Mouse (Mus musculus) hindlimb bud, embryonic 11.5 days (tissue): Measurements from ENCODE around the gene Rnf121.
"Not testable (repeated sequence)": the region's sequence is repeated elsewhere in the genome, so short reads cannot be mapped to it uniquely, and the experiment has no call there.

Source experiments
- DNase-seq: peaks from one replicate; pipeline ENCODE4 v3.0.0-alpha.2; 2012; ENCODE audit warnings: low read depth, low spot score; ENCODE audit errors: extremely low spot score

Gene Rnf121

DNA sequence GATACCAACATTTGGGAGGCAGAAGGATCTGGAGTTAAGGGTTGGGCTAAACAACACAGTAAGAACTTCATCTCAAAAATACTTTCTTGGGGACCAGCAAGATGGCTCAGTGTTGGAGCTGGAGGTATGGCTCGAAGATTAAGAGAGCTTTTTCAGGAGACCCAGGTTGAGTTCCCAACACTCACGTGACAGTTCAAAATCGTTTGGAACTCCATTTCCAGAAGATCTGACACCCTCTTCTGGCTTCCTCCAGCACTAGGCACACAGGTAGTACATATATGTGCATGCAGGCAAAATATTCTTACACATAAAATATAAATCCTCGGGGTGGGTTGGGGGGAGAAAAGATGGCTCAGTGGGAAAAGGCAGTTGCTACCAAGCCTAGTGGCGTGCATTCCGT lies 1.1 kb upstream of the Rnf121 start:
- no peak for DNase-seq

DNA sequence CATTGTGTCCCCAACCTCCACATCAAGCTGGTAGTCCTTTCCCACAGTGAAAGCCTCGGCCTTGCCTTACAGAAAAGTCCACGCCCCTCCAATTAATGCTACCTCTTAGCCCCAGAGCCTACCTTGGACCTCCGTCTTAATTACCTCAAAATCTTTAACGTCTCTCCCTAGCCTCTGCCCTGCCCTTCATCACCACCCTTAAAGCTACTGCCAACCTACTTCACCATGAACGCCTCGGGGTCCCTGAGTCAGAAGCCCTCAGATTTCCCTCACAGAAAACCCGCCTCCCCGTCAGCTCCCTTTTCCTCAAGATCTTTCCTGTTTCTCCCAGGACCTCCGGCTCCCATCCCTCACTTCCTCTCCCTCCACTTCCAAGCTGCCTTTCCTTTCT lies 619 bp downstream of the Rnf121 start:
- DNase-seq: no peak

DNA sequence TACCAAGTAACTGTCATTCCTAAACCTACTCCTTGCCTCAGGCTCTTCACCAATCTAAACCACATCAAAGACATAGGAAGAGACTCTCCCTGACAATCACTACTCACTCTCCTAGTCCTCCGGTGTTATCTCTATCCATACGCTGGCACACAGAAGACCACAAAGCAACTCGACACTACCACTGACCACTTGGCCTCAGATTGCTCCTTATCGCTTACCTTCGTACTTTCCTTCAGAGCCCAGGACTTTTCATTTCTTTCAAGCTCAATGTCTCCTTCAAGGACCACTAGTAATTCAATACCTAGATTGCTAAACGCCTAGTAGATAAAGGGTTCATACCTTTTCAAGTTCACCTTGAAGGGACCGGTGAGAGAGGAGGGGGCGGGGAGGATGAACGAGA lies 1.4 kb downstream of the Rnf121 start:
- no peak for DNase-seq

DNA sequence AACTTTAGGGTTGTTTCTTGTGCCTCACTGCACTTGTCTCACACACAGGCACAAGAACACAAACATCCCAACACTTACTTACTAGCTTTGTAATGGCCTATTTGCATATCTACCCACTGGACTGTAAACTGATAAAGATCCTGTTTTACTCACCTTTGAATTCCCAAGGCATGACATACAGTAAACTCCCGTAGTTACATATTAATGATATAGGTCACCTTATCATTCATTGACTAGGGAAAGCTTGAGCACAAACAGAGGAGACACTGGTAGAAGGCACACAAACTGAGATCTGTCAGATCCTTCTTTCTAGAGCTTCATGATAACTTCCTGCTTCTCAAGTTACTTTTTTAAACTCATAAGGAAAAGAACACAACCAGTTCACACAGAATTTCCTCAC lies 3.1 kb downstream of the Rnf121 start:
- no peak for DNase-seq

DNA sequence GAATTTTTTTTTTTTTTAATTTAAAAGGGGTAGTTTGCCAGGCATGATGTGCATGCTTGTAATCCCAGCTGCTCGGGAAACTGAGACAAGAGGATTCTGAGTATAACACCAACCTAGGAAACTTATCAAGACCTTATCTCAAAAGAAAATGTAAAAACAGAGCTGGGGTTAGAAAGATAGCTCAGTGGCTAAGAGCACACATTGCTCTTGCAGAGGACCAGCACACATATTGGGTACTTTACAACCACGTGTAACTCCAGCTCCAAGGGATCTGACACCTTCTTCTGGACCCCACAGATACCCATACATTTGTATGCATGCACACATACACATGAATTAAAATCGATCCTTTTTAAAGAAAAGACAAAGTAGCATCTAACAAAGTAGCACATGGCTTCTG lies 3.9 kb downstream of the Rnf121 start:
- DNase-seq: no peak

DNA sequence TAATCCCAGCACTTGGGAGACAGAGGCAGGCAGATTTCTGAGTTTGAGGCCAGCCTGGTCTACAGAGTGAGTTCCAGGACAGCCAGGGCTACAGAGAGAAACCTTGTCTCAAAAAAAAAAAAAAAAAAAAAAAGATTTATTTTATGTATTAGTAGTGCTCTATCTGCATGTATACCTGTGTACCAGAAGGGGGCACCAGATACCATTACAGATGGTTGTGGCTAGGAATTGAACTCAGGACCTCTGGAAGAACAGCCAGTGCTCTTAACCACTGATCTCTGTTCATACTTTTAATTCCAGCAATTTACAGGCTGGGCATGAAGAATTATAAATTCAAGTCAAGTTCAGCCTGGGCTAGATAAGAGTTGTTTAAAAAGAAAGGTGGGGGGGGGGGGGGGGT lies 16.7 kb downstream of the Rnf121 start:
- DNase-seq: not testable (repeated sequence)

DNA sequence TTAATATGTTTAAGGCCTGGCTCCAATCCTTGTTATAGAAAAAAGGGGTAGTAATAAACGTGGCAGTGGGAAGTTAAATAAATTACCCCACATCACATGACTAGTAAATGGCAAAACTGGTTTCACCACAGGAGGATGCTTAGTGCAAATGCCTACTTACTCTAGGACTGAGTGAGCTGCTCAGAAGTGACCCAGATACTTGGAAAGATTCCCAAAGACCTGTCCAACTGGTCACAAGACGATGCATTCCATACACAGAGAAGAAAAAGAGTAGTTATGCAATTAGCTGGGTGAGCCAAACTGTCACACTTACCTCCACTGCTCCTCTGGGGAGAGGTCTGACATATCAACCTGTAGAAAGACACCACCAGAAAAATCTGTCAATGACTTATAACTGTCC lies 23.0 kb downstream of the Rnf121 start:
- DNase-seq: no peak

DNA sequence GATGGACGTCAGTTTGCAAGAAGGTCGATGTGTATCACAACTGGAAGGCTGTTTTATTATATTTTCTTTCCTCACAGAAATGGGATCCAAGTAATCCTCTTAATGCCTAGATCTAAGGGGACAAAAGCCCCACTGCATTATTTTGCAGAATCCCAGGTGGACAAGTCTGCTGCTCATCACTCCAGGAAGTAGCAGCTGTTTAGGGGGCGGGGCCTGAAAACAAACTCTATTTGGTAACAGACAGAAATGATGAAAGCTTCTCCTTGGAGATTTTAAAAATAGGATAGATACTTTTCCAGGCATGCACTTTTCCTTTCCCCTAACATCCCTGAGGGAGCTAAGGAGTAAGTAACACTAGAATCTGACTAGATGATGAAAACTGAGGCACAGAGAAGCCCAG lies 28.0 kb downstream of the Rnf121 start:
- no peak for DNase-seq

DNA sequence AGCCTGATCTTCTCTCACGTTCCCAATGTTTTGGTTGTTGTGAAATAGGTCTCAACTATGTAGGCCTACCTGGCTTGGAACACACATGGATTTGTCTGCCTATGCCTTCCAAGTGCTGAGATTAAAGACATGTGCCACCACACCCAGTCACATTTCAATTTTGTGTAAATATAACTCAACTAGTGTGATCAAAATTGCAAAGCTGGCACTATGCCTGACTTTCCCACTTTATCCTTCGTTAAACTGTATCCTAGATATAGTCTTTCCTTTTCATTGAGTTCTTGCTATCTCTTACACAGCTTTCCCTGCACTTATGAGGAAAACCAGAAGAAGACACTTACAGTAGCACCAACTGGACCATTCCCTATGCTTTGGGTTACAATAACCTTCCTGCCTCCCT lies 29.7 kb downstream of the Rnf121 start:
- no peak for DNase-seq

DNA sequence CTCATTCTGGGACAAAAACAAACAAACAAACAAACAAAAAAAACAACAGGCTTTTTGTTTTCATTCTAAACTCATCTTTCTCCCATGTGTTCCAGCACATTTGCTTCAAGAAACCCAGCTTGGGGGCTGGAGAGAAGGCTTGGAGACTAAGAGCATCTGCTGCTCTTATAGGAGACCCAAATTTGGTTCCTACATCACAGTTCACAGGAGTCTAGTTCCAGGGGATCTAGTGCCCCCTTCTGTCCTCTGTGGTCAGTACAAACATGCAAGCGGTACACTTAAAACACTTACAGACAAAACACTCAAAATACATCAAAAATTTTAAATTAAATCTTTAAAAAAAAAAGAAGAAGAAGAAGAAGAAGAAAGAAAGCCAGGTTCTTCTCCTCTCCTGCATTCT lies 30.4 kb downstream of the Rnf121 start:
- no peak for DNase-seq

DNA sequence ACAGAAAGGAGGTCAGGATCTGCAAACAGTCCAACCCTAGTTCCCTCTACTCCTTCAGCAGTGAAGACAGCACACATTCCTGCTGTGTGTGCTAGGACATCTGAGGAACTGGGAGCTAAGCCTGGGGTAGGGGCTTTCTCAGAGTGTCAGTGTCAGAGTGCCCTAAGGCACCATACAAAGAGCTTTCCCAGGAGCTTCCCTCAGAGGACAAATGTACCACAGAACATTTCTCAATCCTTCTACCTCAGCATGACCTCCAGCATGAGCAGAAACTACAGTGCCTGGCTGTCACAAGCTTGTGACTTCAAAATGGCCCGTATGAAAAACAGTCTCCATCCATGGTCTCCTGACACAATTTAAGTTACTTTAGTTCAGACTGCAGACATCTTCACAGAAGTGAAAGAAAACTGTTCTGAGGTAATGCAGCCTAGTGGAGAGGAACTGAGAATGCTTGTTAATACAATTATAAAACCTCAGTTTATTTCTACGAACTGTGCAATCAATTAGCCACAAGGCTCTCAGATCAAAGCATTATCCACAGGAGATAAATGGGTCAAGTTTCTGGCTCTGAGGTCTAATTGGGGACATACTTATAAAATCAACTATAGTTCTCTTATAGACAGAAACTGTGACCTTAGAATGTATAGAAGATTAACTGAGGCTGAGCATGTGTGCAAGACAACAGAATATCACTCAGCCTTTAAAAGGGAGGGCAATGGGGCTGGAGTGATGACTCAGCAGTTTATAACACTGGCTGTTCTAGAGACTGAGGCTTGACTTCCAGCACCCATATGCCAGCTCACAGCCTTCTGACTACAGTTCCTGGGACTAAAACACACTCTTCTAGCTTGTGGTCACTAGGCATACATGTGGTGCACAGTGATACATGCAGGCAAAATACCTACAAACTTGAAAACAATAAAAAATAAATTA lies 39.8 kb downstream of the Rnf121 start:
- DNase-seq: no peak

DNA sequence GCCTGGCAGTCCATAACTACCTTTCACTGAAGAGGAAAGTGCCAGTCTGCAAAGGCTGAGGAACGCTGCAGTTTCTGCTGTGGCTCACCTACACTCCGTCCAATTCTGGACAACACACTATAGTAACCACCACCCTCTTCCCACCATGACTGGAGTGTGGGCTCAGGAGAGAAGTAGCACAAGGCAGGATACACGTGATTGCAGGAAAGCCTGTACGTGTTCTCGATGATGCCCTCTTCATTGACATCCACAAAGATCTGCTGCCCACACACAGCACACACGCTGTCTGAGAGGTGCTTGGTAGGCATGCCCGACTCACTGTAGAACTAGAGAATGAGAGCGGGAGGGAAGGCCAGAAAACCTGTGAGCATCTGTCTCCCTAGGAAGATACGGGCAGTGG lies 41.4 kb downstream of the Rnf121 start:
- DNase-seq: no peak

DNA sequence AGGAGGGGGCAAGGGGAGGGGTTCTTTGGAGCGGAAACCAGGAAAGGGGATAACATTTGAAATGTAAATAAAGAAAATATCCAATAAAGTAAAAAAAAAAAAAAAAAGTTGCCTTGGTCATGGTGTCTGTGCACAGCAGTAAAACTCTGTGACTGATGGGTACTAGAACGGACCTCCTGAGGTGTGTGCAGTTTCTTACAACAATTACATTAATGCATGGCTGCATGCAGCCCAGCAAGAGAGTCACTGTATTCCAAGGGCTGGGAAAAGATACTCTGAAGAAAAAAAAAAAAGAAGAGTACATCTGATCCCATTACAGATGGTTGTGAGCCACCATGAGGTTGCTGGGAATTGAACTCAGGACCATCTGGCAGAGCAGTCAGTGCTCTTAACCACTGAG lies 44.3 kb downstream of the Rnf121 start:
- DNase-seq: not testable (repeated sequence)

DNA sequence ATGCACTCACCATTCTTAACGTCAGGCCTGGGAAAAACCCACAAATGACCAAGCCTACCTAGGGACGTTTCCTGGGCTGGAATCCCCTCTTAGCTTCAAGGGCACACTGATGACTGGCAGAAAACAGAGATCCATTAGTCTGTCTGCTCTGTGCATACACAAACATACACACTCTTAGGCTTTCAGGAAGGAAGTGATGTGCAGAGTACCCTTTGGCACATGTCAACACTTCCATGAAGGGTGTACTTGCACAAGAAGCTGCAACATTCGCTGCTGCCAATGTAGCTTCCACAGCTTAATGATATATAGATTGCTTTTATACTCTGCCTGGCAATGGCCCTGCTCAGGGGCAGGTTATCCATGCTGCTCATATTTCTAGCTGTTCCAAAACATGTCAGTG lies 45.9 kb downstream of the Rnf121 start:
- no peak for DNase-seq

DNA sequence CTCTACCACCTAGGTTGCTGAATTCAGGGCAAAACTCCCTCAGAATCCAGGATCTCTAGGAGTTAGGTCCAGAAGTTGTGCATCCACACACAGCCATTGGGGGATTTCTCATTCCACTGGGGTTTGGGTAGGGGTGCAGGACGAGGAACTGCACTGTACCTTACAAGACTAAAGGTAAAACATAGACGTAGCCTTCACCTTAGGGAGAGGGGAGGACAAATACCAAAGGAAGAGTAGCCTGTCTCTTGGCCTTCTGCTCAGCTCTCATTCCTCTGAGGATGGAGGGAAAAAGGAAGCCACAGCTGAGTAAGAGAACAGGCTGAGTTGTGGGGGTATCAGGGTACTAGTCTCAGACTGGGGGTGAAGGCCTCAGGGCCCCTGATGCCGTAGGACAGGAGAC lies 46.7 kb downstream of the Rnf121 start, which contains the start of gene Il18bp:
Il18bp (minus strand) TSS at position 101 of the 400 bp plus-strand sequence.
- DNase-seq: no peak

DNA sequence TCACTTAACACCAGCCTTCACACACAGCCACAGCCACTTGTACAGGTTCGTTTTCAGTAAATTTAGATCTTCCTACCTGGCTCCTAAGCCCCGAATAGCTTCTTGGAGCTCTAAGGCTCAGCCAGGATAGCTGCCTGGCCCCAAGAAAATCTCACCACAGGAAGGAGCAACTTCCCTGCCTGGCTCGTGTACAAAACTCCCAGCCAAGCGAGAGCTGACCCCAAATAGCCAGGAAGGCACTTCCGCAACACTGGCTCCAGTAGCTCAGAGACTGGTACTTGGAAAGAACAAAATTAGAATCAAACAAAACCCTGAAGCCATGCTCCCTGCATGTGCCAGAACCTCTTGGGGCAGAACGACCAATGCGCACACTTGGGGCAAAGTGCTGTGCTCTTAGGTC lies 47.2 kb downstream of the Rnf121 start:
- no peak for DNase-seq

DNA sequence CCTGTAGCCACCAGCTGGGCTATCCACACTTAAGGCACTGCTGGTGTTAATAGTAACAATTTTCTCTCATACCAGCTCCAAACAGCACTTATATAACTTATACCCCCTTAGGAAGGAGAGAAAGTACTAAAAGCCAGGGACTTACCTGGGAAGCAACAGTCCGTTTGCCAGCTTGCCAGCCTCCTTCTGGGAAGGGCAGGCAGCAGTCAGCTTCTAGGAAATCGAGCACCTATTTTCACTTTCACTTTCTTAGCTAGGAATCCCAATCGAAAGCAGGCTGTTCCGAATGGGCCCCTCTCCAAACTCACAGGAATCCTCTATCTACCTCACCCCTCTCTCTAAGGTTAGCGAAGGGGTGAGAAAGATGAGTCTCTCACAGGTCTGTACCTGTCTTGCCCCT lies 47.8 kb downstream of the Rnf121 start:
- no peak for DNase-seq

DNA sequence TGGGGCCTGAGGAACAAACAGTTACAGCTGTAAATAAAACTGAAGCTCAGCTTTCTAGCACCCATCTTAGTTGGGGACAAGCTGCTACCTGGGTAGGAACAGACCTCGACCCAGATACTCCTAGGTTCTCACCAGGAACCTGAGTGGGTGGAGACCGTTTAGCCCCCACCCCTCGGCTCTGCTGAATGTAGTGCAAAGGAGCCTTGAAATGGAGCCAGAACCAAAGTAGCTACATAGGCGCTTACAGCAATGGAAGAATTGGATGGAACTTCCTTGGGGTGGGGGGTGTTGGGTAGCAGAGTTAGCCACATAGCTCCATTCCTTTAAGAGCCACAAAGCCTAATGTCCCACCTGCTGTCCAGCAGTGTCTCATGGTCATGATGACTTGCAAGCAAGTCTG lies 48.3 kb downstream of the Rnf121 start:
- DNase-seq: no peak

DNA sequence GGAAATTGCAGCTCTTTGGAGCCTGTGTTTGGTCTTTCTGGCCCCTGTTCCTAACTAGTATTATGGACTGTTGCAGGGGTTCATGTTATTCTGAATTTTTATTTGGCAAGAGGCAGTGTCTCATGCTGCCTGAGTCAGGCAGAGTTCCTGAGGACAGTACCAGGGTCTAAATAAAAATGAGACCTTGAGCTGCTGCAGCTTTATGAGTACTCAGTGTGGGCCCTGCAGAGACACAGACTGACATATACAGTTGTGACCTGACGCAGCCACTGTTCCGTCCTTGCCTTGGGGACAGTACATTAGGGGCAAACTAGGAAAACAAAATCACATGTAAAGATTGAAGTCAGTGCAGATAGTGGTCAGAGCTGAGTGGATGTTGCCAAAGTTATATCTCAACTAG lies 50.3 kb downstream of the Rnf121 start:
- DNase-seq: no peak

DNA sequence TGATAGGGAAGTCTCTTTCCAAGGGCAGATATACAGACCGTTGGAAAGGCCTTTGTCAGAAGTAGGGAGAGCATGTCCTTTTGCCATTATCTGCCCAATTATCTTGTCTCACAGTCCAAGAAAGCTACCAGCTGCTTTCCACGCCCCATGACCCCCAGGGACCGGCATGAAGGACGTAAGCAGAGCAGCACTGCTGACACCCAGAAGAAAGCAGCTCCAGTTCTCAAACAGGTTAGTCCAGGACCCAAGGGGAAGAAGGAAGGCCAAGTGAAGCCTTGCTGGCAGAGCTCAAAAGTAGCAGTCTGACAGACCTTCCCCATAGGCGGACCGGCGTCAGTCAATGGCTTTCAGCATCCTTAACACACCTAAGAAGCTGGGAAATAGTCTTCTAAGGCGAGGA lies 51.9 kb downstream of the Rnf121 start:
- DNase-seq: no peak

DNA sequence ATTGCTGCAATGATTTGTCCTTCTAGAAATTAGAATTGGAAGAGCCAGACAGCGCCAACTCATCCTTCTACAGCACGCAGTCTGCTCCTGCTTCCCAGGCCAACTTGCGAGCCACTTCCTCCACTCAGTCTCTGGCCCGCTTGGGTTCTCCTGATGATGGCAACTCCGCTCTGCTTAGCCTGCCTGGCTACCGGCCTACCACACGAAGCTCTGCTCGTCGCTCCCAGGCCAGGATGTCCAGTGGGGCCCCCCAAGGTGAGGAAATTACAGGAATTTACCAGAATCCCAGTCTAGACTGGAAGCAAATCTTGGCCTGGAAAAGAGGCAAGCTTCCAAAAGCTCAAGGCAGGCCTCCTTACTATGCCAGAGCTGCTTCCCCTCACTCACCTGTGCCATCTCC lies 53.4 kb downstream of the Rnf121 start:
- no peak for DNase-seq

DNA sequence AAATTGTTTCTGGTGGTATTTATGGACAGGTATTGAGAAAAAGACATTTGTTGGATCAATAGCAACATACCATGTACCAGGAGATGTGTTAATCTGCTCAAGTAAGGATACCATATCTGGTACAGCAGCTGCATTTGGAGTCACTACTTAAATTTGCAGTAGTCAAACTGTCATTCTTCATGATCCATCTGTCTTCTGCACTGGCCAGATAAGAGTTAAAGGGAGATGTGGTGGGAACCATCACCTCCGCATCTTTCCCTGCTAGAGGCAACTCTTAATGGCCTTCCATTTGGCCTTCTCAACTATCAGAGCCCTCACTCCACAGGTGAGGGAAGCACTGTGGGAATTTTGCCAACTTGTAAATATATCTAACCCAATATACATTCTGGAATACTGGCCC lies 58.7 kb downstream of the Rnf121 start:
- no peak for DNase-seq
